Mouse (Mus musculus): Measurements from ENCODE around the gene Agpat3.

The Agpat3 gene

GRCm38 (mm10) chr10:78323214-78323880 lies 28.9 kb downstream of the Agpat3 start:
- no peak for DNase-seq

- DNase-seq = peak; percentile 73
Measured at GRCm38 (mm10) chr10:78322806-78323205, 29.5 kb downstream of the Agpat3 start.

DNA sequence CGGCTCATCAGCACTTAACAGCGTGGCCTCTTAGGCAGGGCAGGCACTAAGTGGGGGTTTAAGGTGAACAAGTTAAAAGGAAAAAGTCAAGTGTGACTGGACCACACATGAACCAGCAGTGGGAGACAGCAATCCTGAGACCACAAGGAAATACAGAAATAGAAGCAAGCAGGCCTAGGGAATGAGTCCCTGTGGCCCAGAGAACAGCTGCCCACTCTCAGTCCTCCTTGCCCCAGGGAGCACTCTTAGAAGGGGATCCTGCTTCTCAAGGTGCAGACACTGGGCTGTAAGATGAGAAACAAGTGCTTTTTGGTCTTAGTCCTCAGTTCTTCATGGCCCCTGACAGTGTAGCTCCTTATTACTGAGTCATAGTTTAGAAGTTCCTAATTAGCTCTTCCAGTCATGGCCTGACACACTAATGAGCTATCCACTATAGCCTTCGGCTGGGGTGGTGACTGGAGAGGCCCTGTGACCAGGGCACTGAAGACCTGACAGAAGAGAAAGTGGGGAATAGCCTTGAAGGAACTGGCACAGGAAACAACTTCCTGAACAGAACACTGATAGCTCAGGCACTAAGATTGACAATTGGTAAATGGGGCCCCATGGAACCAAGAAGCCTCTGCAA lies 31.0 kb downstream of the Agpat3 start:
- no peak for DNase-seq

GRCm38 (mm10) chr10:78320526-78320925 lies 31.8 kb downstream of the Agpat3 start:
- DNase-seq = no peak

- no peak for DNase-seq
Measured at GRCm38 (mm10) chr10:78319940-78320339, 32.3 kb downstream of the Agpat3 start.

DNA sequence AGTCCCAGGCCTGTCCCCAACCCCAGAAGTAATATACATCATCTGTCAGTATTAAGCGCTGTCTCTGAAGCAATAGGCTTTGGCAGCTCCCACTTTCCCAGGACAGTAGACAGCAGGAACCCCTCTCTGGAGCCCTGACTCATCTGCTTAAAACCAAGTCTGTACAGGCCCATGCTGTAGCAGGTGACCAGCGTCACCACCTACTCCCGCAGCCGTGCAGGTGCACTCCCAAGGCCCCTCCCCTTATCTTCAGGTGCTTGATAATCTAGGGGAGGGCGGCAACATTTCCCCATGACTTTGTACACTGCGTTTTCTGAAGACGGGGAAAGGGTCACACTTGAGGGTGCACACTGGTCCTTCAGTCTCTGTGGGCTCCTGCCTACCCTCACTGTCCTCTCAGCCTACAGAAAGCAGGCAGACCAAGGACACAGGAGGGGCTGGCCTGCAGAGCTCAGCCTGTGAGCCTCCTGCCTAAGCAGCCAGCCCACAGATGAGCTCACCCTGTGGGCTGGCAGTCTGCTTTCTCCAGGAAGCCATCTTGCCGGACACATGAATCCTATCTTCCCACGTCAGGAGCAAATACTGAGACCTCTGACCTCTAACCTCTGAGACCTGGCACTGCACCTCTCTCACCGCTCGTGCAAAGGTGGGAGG lies 34.9 kb downstream of the Agpat3 start:
- no peak for DNase-seq

DNA sequence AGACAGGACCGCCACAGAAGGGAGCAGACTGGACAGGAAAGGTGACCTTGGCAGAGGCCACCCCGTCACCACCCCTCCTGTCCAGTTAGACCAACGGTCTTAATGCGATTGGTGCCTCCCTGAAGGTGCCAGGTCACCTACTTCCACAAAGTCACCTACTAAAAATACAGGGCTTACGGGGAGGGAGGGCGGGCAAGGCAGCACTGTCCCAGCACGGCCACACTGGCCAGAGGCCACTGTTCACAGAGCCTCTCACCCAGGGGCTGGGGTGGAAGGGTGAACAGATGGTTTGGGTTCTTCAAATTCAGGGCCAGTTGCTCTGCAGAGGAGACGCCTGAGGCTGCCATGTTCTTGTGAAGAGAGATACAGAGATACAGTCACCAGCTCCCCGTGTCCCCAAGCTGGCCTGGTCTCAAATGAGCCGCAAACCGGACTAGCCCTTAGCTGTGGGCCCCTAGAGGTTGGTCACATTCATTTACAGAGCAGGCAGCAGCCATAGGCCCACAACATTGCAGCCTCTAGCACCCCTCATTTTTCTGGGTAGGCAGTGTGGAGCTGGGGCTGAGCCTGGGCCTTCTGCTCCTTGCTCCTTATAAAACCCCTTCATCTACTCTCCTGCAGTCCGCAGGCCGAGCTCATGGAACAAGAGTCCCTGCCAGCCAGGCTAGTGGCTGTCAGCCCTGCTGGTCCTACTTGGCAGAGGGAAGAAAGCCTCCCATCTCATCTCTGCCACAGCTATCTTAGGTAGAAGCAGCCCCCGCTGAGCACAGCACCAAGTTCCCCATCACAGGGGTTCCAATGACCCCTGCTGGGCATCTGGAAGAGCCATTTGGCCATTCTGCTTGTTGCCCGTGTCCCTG lies 35.8 kb downstream of the Agpat3 start:
- DNase-seq = no peak

DNA sequence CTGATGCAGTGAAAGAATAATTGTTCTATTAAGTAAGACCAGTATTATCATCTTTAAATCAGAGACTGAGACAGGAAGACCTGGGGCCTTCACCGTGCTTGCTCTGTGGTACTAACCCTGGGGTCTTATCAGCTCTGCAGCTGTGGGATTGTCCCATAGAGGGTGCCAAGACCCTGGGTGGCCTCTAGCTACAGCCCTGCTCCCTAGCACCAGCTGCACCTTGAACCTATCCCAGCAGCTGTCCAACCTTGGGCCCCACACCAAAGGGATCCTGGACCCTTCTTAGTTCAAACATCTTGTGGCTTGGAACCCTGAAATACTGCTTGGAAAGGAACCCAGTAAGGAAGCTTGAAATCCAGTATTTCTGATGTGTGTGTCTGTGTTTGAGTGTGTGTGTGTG lies 37.1 kb downstream of the Agpat3 start:
- no peak for DNase-seq

GRCm38 (mm10) chr10:78311886-78312635 lies 40.2 kb downstream of the Agpat3 start:
- DNase-seq = no peak

DNA sequence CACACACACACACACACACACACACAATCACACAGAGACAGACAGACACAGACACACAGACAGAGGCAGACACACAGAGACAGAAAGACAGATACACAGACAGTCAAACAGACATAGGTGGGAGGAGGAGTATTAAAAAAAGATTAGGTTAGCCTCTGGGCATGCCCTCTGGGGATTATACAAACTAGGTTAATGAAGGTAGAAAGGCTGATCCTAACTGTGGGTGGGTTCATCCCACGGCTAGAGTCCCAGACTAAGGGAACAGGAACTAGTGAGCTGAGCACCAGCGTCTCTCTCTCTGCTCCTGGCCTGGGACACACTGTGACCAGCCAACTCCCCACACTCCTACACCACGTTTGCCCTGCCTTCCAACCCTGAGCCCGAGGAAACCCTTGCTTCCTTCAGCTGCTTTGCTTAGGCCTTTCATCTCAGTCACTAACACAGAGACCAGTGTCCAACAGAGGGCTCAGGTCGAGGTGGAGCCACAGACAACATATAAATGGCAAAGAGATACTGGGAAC lies 41.5 kb downstream of the Agpat3 start:
- DNase-seq = no peak

DNA sequence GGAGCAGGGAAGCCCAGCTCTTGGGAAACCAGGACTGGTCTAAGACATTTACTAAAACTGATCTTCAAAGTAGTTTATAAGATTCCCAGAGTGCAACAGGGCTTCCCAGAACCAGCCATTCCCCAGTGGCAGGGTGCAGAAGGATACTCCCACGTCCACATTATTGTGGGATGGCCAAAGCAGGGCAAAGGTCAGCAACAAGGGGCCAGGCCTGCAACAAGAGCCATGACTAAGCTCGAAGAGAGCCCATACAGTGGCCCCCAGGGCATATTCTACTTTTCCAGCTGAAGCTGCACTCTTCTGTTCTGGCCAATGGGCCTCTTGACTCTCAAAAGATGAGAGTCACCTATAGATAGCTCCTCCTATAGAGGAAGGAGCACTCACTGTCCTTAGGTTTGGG lies 43.7 kb downstream of the Agpat3 start:
- DNase-seq = no peak

GRCm38 (mm10) chr10:78307391-78307790 lies 44.9 kb downstream of the Agpat3 start:
- DNase-seq = no peak

GRCm38 (mm10) chr10:78306027-78306426 lies 46.3 kb downstream of the Agpat3 start:
- no peak for DNase-seq

- no peak for DNase-seq
Measured at GRCm38 (mm10) chr10:78304996-78305395, 47.3 kb downstream of the Agpat3 start.

DNA sequence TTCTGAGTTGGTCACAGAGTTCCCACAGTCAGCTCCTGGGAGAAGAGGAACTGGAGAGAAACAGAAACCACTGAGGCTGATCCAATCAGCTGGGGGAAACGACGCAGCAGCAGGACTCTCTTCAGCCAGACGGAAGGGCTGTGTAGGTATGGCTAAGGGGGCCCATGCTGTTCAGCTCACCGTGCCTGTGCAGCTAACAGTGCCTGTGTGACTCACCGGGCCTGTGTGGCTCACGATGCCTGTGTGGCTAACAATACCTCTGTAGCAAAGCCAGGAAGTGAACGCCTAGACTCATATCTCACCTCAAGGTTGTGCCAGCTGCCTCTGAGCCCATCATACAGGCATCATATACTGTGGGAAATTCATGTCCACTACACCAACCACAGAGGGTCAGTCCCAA lies 48.6 kb downstream of the Agpat3 start:
- DNase-seq = no peak

DNA sequence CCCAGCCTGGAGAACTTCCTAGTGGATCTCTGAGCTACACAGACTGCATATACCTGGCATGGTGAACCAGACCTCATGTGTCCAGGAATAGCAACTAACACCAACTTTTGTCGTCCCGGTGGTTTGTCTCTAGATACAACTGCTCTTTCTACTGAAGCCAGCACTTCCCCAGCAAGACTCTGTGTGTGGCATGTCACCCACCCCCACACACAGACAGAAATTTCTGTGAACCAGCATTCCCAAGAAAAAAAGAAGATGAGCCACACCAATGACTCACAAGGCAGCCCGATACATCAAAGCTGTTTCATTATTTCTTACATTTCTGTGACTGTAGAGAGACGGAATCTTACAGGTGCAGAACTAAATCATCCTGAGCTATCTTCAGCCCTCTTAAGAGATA lies 52.2 kb downstream of the Agpat3 start:
- no peak for DNase-seq

- DNase-seq = no peak
Measured at GRCm38 (mm10) chr10:78298651-78299644, 53.3 kb downstream of the Agpat3 start.

- DNase-seq = peak; percentile 79
Measured at GRCm38 (mm10) chr10:78297576-78298484, 54.5 kb downstream of the Agpat3 start.

- DNase-seq = no peak
Measured at GRCm38 (mm10) chr10:78296980-78297379, 55.3 kb downstream of the Agpat3 start.

GRCm38 (mm10) chr10:78296371-78296770 lies 55.9 kb downstream of the Agpat3 start:
- no peak for DNase-seq

Data from kidney, postnatal 10 days (tissue).